Mouse (Mus musculus): Measurements from ENCODE around the gene Rabggta.

GRCm38 (mm10) chr14:55723433-55723832 lies 1.4 kb upstream of the Rabggta start:
- TF ChIP-seq CTCF (IDR thresholded peaks at IDR 0.05) (no peak), POLR2A (IDR thresholded peaks at IDR 0.05; ENCODE audit: insufficient read depth, low read depth, low read length) (no peak)
